Mouse (Mus musculus) CD4-positive naive resting alpha-beta T cell, adult 57 days (primary cell): Measurements from ENCODE around the gene Mmp1b. TPM values are rescaled to one million over a fixed set of nuclear protein-coding genes. Genes with fewer than 3 reads are reported as not detected.

Source experiments
- total RNA-seq: library from RNA; stranded (reverse); gene quantifications from one replicate; pipeline ENCODE4 v1.2.4, GENCODE M21; 2023

Mmp1b gene
- total RNA-seq, result not detected

DNA sequence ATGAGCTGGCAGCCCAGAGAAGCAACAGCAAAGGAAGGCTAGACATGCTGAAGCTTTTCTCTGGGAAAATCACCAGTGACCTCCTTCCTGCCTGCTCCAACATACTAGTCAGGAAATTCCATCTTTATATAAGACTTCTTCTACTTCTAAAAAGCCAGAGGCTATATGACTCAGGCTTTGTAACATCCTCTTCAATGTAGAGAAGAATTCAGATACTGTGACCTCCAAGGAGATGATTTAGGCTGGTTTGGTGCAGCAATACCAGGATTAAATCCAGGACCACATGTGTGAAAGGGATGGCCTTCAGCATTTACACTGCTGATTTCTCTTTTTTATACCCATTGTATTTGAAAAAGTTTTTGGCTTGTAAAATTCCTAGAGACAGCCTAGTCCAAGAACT is at the start of gene Mmp1b:
Gene Mmp1b, minus strand, starts transcription at position 101 of the 400 bp plus-strand sequence.

DNA sequence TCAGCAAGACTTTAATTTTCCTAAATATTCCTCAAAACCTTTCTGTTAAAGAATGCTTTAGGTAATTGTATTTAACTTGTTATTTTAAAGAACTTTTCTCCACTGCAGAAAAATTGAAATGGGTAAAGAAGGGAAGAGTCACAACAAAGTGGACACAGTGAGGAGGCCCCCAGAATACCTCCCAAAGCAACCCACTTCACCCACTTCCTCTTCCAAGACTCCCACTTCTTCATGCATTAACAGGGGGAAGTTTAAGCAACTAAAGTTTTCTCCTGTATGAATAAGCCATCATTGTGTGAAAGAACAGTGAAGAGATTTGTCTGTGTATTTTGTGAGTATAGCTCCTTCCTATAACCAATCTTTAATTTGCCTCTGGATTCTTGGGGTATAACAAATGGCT is 43.7 kb downstream of the Mmp1b start, which contains the start of gene Mmp12:
Gene Mmp12, plus strand, starts transcription at position 275 of the 400 bp plus-strand sequence.

Other genes with a start within 250 kb of the Mmp1b start
- 4.8 TPM for gene Dync2h1, start 203.6 kb downstream of the Mmp1b start, total RNA-seq
- gene Dcun1d5, start 203.5 kb downstream of the Mmp1b start, total RNA-seq, result 59.5 TPM
- gene Mmp13, start 115.5 kb downstream of the Mmp1b start, total RNA-seq, result not detected
- 0.95 TPM for gene Mmp12, start 43.7 kb downstream of the Mmp1b start, total RNA-seq
- not detected for gene Mmp3, start 57.8 kb upstream of the Mmp1b start, total RNA-seq
- not detected for gene Mmp10, start 114.3 kb upstream of the Mmp1b start, total RNA-seq
- not detected for gene Mmp8, start 170.4 kb upstream of the Mmp1b start, total RNA-seq
- not detected for gene Mmp27, start 183.3 kb upstream of the Mmp1b start, total RNA-seq
- not detected for gene Mmp20, start 240.2 kb upstream of the Mmp1b start, total RNA-seq